Mouse (Mus musculus): ENCODE measurements around the gene Olfr1393. TPM values are rescaled to one million over a fixed set of nuclear protein-coding genes. Genes with fewer than 3 reads are reported as not detected.

The Olfr1393 gene
- polyA plus RNA-seq (2012; fragmentation: generic; extraction: Trizol) = under 1 TPM in 1 of 2 experiments, not detected in 1; 0.04 TPM

DNA sequence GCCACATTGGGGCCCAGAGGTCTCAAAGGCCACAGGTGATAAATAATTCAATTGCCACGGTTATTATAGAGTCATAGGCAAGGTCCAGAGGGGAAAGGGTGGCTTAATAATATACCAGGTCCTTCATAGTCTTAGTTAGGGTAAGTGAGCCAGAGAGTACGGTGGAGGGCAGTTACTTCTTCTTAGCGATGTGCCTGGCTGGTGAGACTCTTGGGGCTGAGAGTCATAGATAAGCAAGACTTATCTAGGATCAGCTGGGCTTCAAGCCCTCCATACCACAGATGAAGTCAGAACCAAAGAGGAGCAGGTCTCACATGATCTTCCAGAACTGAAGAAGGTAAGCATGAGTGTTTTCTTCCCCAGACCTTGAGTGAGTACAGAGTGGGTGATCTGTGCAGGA, at the start of gene Olfr1393:
Olfr1393 (plus strand) TSS at position 83 of the 400 bp plus-strand sequence.

DNA sequence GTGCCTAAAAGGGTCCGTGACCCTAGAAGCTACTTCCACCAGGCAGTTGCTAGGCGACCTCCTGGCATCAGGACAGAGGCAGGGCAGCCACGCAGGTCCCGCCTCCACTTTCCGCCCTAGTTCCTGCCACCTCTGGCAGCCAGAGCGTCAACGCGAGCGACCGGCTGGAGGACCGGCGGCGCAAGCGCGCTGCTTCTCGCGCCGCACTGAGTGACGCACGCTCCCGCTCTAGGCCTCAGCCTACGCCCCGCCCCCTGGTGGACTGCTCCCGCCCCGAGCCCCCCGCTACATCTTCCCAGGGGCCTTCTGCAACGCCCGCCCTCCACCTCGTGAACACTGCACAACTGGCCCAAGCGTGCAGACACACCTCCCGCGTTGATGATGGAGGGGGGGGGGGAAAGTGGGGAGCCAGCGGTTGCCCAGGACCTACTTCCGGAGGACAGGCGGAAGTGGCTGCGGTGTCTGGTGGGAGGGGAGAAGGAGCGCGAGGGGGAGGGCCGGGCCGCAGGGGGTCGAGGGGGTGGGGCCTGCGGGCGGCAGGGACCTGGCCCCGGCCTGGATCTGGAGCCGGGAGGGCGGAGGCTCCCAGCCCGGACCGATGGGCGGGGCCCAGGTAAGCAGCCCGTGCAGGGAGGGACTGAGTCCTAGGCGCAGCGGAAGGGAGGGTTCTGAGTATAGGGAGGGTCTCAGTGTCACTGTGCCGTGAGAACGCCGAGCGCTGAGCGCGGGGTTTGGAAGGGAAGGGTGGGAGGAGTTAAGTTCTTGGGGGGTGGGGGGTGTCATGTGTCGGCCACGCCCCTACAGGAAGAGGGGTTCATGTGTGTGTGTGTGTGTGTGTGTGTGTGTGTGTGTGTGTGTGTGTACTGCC, 34.1 kb upstream of the Olfr1393 start, which contains the start of gene Mgat1:
Mgat1 (plus strand) TSS at position 465 of the 868 bp plus-strand sequence.

DNA sequence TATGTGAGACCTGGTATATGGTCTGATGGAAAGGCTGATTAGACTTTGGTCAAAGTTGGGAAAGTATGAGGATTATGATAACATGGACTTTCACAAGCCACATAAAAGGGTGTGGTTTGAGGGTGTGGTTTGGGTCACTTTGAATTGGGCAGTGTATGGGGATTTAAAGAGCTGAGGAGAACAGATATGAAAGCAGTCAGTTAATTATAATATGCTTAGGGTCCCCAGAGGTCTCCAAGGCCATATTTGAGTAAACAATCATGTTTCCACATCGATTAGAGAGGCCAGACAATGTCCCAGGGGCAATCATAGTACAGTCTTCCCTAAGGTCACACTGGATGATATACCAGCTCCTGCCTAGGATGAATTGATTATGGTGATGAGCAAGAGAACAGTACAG, 6.9 kb downstream of the Olfr1393 start, which contains the start of gene Olfr1392:
Olfr1392 (plus strand) TSS at position 301 of the 400 bp plus-strand sequence.

DNA sequence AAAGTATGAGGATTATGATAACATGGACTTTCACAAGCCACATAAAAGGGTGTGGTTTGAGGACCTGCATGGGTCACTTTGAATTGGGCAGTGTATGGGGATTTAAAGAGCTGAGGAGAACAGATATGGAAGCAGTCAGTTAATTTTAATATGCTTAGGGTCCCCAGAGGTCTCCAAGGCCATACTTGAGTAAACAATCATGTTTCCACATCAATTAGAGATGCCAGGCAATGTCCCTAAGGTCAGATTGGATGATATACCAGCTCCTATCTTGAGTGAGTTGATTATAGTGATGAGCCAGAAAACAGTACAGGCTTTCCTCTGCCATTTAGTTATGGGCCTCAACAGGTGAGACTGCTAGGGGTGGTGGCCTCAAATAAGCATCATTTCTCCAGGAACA, 26.3 kb downstream of the Olfr1393 start, which contains the start of gene Olfr10:
Olfr10 (plus strand) TSS at position 301 of the 400 bp plus-strand sequence.

DNA sequence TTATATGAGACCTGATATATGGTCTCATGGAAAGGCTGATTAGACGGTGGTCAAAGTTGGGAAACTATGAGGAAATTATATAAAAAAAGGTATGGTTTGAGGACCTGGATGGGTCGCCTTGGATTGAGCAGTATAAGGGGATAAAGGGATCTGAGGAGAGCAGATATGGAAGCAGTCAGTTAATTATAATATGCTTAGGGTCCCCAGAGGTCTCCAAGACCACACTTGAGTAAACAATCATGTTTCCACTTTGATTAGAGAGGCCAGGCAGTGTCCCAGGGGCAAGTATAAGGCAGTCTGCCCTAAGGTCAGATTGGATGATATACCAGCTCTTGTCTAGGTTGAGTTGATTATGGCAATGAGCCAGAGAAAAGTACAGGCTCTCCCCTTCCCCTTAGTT, 44.3 kb downstream of the Olfr1393 start, which contains the start of gene Olfr1391:
Olfr1391 (plus strand) TSS at position 301 of the 400 bp plus-strand sequence.

Other genes with a start within 250 kb of the Olfr1393 start
- under 1 TPM; 0.14 to 0.39 TPM for gene 9930111J21Rik2, start 227.1 kb upstream of the Olfr1393 start, polyA plus RNA-seq (2012; fragmentation: generic; extraction: Trizol)
- 1 to 10 TPM in 1 of 2 experiments, under 1 TPM in 1; 0.13 to 2.0 TPM for gene Tgtp2, start 214.1 kb upstream of the Olfr1393 start, polyA plus RNA-seq (2012; fragmentation: generic; extraction: Trizol)
- gene Ifi47, start 201.7 kb upstream of the Olfr1393 start, polyA plus RNA-seq (2012; fragmentation: generic; extraction: Trizol) = 10 to 100 TPM in 1 of 2 experiments, under 1 TPM in 1; 0.40 to 15.3 TPM
- not detected for gene Olfr1396, start 163.4 kb upstream of the Olfr1393 start, polyA plus RNA-seq (2012; fragmentation: generic; extraction: Trizol)
- not detected for gene Olfr1395, start 136.0 kb upstream of the Olfr1393 start, polyA plus RNA-seq (2012; fragmentation: generic; extraction: Trizol)
- gene Olfr1394, start 123.9 kb upstream of the Olfr1393 start, polyA plus RNA-seq (2012; fragmentation: generic; extraction: Trizol) = not detected
- gene Btnl9, start 91.1 kb upstream of the Olfr1393 start, polyA plus RNA-seq (2012; fragmentation: generic; extraction: Trizol) = under 1 TPM in 1 of 2 experiments, not detected in 1; 0.01 TPM
- gene Zfp62, start 75.0 kb upstream of the Olfr1393 start, polyA plus RNA-seq (2012; fragmentation: generic; extraction: Trizol) = 1 to 10 TPM in 1 of 2 experiments, under 1 TPM in 1; 0.35 to 2.6 TPM
- gene Mgat1, start 34.1 kb upstream of the Olfr1393 start, polyA plus RNA-seq (2012; fragmentation: generic; extraction: Trizol) = 10 to 100 TPM; 44.6 to 95.3 TPM
- gene Olfr1392, start 7.0 kb downstream of the Olfr1393 start, polyA plus RNA-seq (2012; fragmentation: generic; extraction: Trizol) = under 1 TPM in 1 of 2 experiments, not detected in 1; 0.09 TPM
- not detected for gene Olfr10, start 26.4 kb downstream of the Olfr1393 start, polyA plus RNA-seq (2012; fragmentation: generic; extraction: Trizol)
- gene Olfr1391, start 44.4 kb downstream of the Olfr1393 start, polyA plus RNA-seq (2012; fragmentation: generic; extraction: Trizol) = not detected
- not detected for gene Olfr1390, start 56.9 kb downstream of the Olfr1393 start, polyA plus RNA-seq (2012; fragmentation: generic; extraction: Trizol)
- not detected for gene Olfr1389, start 144.8 kb downstream of the Olfr1393 start, polyA plus RNA-seq (2012; fragmentation: generic; extraction: Trizol)
- under 1 TPM; 0.01 TPM for gene Olfr1388, start 158.3 kb downstream of the Olfr1393 start, polyA plus RNA-seq (2012; fragmentation: generic; extraction: Trizol)
- gene Olfr1387, start 177.0 kb downstream of the Olfr1393 start, polyA plus RNA-seq (2012; fragmentation: generic; extraction: Trizol) = not detected
- gene Olfr1386, start 186.7 kb downstream of the Olfr1393 start, polyA plus RNA-seq (2012; fragmentation: generic; extraction: Trizol) = not detected
- under 1 TPM in 1 of 2 experiments, not detected in 1; 0.01 TPM for gene Olfr1385, start 210.8 kb downstream of the Olfr1393 start, polyA plus RNA-seq (2012; fragmentation: generic; extraction: Trizol)
- not detected for gene Olfr1384, start 228.4 kb downstream of the Olfr1393 start, polyA plus RNA-seq (2012; fragmentation: generic; extraction: Trizol)
- not detected for gene Olfr1383, start 241.3 kb downstream of the Olfr1393 start, polyA plus RNA-seq (2012; fragmentation: generic; extraction: Trizol)
- gene Olfr1382, start 249.9 kb downstream of the Olfr1393 start, polyA plus RNA-seq (2012; fragmentation: generic; extraction: Trizol) = not detected

All from C3H10T1/2 (cell line).